Mouse (Mus musculus) heart, postnatal 10 days (tissue): ENCODE results near the gene Gm13695. TPM values are rescaled to one million over a fixed set of nuclear protein-coding genes. Genes with fewer than 3 reads are reported as not detected.
A peak's percentile ranks its signal among the peaks of the same experiment; 100 is the strongest.
"Not testable (repeated sequence)": the region's sequence is repeated elsewhere in the genome, so short reads cannot be mapped to it uniquely, and the experiment has no call there.

Source experiments
- DNase-seq, 2 experiments: peaks; one replicate each; pipeline ENCODE4 v3.0.0; 2021
- intact Hi-C: fragments of 180-260 bp; cut with DNase I; formaldehyde crosslinking; loops from one replicate; pipeline ENCODE4 v1.15.1; 2025
- total RNA-seq, 2 experiments: library from RNA; stranded (reverse); gene quantifications; 2 replicates each; pipeline ENCODE4 v1.2.3; 2021

Gm13695 gene
- 1 to 10 TPM in 1 of 2 experiments, not detected in 1; 1.1 TPM for total RNA-seq

DNA sequence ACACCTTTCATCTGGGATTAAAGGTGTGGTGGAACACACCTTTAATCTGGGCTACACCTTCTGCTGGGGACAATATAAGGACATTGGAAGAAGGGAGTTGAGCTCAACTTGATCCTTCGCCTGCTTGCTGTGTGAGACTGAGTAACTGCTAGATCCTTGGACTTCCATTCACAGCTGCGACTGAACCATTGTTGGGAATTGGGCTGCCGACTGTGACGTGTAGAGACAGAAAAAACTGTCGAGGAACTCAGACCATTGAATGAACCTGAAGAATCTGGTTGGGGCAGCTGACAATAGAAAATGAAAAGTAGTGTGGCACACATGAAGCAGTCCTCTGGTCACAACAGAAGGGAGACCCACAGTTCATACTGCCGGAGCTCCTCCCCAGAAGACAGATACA, at the start of gene Gm13695:
TSS of gene Gm13695 (plus strand) at position 301 of the 400 bp plus-strand sequence.
- DNase-seq, intact Hi-C loops: not testable (repeated sequence)

DNA sequence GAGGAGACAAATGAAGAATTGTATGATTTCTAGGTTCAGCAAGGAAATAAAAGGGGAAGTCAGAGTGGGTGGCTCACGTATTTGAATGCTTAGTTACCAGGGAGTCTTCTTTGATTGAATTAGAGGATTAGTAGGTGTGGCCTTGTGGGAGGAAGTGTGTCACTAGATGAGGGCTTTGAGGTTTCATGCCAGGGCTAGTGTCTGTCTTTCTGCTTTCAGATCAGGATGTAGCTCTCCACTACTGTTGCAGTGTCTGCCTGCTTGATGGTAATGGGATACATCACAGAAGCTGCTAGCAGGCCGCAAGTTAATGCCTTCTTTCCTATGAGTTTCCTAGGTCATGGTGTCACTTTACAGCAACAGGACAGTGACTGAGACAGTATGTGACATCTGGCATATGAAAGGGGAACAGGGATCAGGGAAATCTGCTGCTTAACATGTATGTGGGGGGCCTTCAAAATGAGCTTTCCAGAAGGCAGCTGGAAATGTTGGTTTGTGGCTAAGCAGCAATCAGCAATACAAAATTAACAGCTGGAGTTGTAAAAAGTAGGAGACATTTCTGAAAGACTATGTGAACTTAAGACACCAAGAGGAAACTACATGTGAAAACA, 37.5 kb upstream of the Gm13695 start:
- no peak for DNase-seq
- intact Hi-C loops: no loop called here

DNA sequence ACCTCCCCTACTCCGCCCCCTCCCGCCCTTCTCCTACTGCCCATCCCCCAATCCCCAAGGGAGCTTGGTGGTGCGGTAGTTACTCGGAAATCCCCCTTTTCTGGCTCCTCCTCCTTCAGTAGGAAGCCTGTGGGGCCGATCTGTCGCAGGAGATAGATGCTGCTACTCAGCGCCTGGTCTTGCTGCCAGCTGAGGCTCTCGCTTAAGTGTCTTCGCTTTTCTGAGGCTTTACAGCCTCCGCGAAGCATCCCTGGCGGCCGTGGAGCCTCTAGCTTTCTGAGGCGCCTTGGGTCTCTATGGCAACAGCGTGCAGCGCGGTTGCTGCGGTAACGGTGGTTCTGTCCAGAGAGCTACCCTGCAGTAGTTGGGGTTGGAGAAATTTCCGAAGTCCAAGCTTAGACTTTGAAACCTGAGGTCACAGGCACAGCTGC, 26.2 kb upstream of the Gm13695 start, which contains the start of gene Zswim2:
TSS of gene Zswim2 (minus strand) at position 298 of the 431 bp plus-strand sequence.
- peak; percentile 15 to 20 for DNase-seq
- intact Hi-C loops: no loop called here

- intact Hi-C loops: no loop called here
- DNase-seq: no peak
These were observed 25.7 kb upstream of the Gm13695 start for GRCm38 (mm10) chr2:83941378-83941777.

DNA sequence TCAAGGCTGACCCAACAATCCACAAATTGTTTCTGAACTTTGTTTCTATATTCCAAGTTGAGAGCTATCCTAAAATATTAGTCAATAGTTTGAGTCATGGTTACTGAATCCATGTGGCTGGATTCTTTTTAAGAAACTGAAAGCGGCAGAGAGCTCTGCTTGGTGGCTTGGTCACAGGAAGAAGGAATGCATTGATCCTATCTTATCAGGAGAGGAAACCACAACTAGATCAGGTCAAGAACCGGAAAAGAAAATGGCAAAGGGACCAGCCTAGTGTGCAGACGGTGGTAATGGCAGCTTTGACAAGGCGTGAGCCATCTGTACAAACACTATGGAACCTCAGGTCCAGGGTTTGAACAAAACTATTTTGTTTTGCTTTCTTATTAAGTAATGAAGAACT, 25.3 kb upstream of the Gm13695 start:
- intact Hi-C loops: no loop called here

GRCm38 (mm10) chr2:83955393-83955792, 11.7 kb upstream of the Gm13695 start, which contains the start of gene Gm13698:
Gene Gm13698, plus strand, starts transcription at chr2:83955693.
- intact Hi-C loops: not testable (repeated sequence)

More for the DNA sequence above, 25.3 kb upstream of the Gm13695 start:
- no peak for DNase-seq

DNA sequence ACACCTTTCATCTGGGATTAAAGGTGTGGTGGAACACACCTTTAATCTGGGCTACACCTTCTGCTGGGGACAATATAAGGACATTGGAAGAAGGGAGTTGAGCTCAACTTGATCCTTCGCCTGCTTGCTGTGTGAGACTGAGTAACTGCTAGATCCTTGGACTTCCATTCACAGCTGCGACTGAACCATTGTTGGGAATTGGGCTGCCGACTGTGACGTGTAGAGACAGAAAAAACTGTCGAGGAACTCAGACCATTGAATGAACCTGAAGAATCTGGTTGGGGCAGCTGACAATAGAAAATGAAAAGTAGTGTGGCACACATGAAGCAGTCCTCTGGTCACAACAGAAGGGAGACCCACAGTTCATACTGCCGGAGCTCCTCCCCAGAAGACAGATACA, 5.9 kb upstream of the Gm13695 start, which contains the start of gene Gm13693:
TSS of gene Gm13693 (plus strand) at position 301 of the 400 bp plus-strand sequence.
- intact Hi-C loops, DNase-seq: not testable (repeated sequence)

More at GRCm38 (mm10) chr2:83955393-83955792, 11.7 kb upstream of the Gm13695 start, which contains the start of gene Gm13698:
- DNase-seq: not testable (repeated sequence)

DNA sequence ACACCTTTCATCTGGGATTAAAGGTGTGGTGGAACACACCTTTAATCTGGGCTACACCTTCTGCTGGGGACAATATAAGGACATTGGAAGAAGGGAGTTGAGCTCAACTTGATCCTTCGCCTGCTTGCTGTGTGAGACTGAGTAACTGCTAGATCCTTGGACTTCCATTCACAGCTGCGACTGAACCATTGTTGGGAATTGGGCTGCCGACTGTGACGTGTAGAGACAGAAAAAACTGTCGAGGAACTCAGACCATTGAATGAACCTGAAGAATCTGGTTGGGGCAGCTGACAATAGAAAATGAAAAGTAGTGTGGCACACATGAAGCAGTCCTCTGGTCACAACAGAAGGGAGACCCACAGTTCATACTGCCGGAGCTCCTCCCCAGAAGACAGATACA, 5.7 kb downstream of the Gm13695 start, which contains the start of gene Gm13696:
TSS of gene Gm13696 (plus strand) at position 301 of the 400 bp plus-strand sequence.
- intact Hi-C loops, DNase-seq: not testable (repeated sequence)

DNA sequence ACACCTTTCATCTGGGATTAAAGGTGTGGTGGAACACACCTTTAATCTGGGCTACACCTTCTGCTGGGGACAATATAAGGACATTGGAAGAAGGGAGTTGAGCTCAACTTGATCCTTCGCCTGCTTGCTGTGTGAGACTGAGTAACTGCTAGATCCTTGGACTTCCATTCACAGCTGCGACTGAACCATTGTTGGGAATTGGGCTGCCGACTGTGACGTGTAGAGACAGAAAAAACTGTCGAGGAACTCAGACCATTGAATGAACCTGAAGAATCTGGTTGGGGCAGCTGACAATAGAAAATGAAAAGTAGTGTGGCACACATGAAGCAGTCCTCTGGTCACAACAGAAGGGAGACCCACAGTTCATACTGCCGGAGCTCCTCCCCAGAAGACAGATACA, 11.5 kb downstream of the Gm13695 start, which contains the start of gene Gm13694:
TSS of gene Gm13694 (plus strand) at position 301 of the 400 bp plus-strand sequence.
- intact Hi-C loops: not testable (repeated sequence)

DNA sequence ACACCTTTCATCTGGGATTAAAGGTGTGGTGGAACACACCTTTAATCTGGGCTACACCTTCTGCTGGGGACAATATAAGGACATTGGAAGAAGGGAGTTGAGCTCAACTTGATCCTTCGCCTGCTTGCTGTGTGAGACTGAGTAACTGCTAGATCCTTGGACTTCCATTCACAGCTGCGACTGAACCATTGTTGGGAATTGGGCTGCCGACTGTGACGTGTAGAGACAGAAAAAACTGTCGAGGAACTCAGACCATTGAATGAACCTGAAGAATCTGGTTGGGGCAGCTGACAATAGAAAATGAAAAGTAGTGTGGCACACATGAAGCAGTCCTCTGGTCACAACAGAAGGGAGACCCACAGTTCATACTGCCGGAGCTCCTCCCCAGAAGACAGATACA, 17.3 kb downstream of the Gm13695 start, which contains the start of gene Gm13697:
TSS of gene Gm13697 (plus strand) at position 301 of the 400 bp plus-strand sequence.
- DNase-seq, intact Hi-C loops: not testable (repeated sequence)

More for the DNA sequence above, 11.5 kb downstream of the Gm13695 start, which contains the start of gene Gm13694:
- DNase-seq: not testable (repeated sequence)

DNA sequence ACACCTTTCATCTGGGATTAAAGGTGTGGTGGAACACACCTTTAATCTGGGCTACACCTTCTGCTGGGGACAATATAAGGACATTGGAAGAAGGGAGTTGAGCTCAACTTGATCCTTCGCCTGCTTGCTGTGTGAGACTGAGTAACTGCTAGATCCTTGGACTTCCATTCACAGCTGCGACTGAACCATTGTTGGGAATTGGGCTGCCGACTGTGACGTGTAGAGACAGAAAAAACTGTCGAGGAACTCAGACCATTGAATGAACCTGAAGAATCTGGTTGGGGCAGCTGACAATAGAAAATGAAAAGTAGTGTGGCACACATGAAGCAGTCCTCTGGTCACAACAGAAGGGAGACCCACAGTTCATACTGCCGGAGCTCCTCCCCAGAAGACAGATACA, 23.1 kb downstream of the Gm13695 start, which contains the start of gene Gm13691:
TSS of gene Gm13691 (plus strand) at position 301 of the 400 bp plus-strand sequence.
- intact Hi-C loops, DNase-seq: not testable (repeated sequence)

DNA sequence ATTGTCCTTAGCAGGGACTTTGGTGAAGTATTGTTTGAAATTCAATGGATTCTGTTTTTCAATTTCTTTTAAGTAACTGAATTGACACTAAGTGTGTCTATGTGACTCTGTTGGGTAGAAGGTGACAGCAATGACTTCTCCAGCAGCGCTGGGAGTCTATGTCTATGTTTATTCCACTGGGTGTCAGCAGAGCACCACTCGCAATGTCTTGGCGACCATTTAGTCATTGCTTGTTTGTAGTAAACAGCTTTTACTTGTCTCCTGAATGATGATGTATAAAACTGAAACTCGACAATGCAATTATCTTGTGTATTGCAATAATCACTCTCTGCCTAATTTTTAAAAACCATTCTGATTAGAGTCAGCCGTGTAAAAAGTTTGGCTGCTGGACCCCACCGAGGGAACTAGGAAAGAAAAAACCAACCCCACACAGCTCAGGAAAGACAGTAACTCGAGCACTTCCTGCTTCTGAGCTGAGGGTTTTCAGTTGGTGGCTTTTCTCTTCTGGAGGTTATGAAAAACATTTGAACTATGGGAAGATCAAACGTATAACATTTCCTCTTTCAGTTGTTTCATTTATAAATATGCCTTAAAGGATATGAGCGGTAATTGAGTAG, 26.6 kb downstream of the Gm13695 start:
- intact Hi-C loops: not testable (repeated sequence)
- peak; percentile 44 to 52 for DNase-seq

- DNase-seq, intact Hi-C loops: not testable (repeated sequence)
These were observed 27.4 kb downstream of the Gm13695 start for GRCm38 (mm10) chr2:83994526-83994925.

GRCm38 (mm10) chr2:84008913-84009312, 41.8 kb downstream of the Gm13695 start:
- intact Hi-C loops: no loop called here
- no peak for DNase-seq

DNA sequence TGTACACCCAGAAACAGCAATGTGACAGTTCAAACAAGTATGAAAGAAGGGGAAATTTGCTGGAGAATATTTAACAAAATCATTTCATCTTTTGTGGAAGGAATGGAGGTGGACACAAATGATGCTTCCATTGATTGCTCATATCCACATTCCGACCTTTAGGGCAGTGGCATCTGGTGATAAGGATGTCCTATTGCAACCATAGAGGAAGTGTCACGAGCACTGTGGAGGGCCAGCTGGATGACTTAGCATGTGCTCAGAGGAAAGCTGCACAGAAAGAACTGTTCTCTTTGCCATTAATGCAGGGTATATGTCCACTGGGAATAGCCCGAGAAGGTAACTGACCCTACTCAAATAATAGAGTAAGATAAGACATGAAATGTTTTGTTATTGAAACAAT, 42.7 kb downstream of the Gm13695 start:
- intact Hi-C loops: no loop called here
- no peak for DNase-seq

GRCm38 (mm10) chr2:84014572-84014971, 47.5 kb downstream of the Gm13695 start:
- DNase-seq: no peak
- intact Hi-C loops: no loop called here

DNA sequence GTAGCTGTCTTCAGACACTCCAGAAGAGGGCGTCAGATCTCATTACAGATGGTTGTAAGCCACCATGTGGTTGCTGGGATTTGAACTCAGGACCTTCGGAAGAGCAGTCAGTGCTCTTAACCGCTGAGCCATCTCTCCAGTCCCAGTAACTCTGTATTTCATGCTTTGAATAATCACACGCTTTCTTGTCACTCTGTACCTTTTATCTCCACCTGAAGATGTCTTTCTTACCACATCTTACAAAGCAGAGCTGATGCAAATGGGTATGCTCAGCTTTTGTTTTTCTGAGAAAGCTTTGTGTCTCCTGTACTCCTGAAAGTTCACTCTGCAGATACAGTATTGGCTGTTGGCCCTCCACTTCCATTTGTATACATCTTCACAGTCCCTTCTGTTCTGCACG, 49.2 kb downstream of the Gm13695 start:
- DNase-seq, intact Hi-C loops: not testable (repeated sequence)

GRCm38 (mm10) chr2:84018330-84018729, 51.2 kb downstream of the Gm13695 start:
- intact Hi-C loops: no loop called here
- DNase-seq: peak in 1 of 2 experiments; percentile 18
